Mouse (Mus musculus) CD4-positive helper T cell, adult 2 months (primary cell): Measurements from ENCODE around the gene Zfp422.

ENCODE experiments used
- DNase-seq: peaks from one replicate; pipeline ENCODE4 v3.0.0-alpha.2; 2012; ENCODE audit warnings: low read depth, missing footprints, low spot score

Gene Zfp422

DNA sequence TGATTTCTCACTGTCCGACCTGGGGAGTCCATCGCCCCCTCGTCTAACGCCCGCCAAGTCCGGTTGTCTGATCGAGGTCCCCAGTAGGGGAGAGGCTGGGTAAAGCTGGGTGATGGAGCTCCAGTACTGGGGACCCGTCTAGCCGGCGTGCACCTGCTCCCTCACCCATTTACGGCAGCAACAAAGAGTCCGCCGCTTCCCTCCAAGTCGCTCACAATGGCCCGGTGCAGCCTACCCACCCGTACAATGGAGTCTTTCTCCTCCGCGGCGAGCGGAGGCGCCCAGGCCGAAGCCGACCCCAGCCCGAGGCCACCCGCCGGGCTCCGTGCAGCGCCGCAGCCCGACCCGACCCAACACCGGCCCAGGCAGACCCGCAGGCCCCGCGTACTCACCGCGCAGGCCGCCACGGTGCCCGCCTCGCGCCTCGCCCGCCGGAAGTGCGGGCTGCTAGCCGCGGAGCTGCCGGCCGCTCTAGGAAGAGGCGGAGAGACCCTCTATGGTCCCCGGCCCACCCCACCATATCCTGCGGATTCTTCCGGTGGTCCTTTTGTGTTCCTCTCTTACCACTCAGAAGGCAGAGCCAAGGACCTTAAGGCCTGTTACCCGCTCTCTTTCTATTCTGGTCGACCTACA lies at the start of gene Zfp422:
TSS of gene Zfp422 (minus strand) at position 461 of the 633 bp plus-strand sequence.
- DNase-seq, result peak; percentile 69

DNA sequence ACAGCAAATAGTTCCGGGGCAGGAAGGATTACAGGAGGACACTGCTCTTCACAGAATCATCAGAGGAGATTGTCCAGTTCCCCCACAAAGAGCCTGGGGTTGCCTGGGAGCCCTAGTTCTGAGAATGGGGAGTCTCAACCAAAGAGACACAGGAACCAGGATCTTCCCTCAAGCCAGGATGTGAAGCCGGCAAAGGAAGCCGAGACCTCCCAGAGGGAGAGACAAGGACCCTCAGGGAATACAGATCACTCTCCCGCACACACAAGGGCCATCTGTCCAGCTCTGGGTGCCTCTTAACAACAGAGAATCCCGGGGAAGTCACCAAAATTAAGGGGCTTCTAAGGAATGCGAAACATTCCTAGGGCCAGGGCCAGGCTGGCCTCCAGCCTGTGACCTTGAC lies 48.5 kb upstream of the Zfp422 start:
- DNase-seq, result no peak

DNA sequence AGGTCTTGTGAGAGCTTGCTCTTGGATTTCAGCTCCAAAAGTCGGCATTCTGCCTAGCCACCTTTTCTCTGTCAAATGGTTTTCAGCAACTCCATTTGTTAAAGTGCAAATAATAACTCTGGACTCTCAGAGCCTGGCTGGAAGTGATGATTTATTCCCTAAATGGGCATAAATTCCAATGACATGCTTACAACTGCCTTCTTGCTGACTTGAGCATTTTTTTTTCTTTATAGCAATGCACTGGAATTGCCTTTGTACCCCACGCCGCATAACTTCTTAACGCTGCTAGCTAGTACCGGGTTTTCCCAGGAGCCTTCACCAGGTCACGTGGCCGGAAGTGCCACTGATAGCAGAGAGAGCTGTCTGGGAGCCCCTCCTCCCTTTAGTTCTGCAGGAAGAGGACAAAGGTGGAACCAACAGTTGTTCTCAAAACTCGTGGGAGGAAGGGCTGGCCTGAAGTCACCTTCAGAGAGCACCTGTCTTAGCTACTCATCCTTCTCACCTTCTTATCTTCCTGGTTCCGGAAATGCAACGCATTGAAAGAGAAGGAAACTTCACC lies 47.6 kb upstream of the Zfp422 start:
- no peak for DNase-seq

DNA sequence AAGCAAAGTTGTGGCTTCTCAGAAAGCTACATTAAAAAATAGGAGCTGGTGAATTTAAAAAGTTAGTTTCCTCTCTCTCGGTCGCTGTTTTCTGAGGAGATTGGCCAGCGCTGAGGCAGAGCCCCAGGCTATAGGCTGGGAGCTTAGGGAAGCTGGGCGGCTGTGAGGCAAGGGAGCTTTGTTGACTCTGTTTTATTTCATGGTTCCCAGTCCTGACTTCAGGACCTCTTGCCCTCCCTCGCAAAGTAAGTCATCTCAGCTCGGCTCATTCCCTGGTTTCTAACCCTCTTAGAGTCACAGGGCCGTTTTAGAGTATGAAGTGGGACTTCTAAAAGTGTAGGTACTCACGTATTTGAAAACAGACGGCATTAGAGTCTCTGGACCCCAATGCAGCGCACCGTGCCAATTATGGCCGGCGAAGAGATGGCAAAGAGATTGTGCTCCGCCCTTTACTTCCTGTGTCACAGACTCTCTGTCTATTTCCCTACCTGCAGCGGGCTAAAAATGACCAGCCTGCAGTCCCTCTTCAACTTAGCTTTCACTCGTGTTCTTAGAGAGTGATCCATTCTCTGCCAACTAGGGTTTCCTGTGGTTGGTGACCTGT lies 45.6 kb upstream of the Zfp422 start:
- no peak for DNase-seq

DNA sequence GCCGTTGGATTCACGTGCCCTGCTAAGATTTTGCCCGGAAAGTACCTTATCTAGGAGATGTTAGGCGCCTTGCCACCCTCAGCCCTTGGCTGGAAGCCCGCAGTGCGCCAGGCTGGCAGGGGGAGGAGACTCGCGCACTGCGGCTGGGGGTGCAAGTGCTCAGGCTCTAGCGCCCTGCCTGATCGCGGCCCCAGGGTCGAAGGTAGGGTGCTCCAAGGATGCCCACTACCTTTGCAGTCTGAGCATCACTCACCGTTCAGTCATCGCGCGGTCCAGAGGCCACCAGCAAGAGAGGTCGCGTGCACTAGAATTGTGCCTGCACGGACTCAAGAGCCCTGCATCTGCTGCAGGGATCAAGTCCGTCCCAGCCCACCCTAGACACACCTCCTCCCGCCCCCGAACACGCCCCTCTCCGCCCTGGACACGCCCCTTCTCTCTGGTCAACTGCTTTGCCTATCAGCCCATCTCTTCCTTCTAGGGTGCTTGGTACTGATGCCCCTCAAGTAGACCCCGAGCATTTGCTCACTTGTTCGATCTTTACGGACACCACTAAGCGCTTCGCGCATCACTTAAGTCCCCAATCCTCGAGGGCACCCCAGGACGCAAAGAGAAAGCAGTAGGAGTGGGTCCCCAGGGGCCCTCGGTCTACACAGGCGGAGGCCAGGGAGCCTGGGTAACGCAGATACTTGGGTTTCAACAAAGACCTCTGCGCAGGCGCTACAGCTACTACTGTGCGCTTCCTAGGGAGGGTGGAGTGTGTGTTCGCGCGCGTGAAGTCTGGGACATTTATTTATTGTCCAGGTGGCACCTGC lies 44.9 kb upstream of the Zfp422 start, which contains the start of gene Rassf4:
TSS of gene Rassf4 (minus strand) at position 482 of the 812 bp plus-strand sequence.
- DNase-seq, result peak; percentile 45

- DNase-seq, result no peak
Measured at GRCm38 (mm10) chr6:116672349-116672748, 43.5 kb upstream of the Zfp422 start.

GRCm38 (mm10) chr6:116671768-116672167 lies 43.0 kb upstream of the Zfp422 start:
- DNase-seq, result no peak

DNA sequence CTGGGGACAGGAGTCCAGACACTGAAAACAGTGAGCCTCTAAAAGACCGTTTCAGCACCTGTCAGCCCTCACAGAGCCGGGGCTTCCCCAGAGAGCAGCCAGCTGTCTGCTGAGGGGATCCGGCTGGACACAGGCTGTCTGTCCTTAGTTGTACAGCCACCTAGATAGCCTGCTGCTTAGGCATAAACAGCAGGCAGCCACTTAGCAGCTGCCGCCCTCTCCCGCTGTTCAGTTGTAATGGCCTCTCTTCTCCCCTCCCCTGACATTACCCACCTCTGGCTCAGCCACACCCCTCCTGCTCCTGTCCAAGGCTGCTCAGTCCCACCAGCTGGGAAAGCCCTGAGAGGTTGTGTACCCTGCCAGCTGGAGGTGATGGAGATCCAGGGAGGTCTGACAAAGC lies 42.2 kb upstream of the Zfp422 start:
- no peak for DNase-seq

DNA sequence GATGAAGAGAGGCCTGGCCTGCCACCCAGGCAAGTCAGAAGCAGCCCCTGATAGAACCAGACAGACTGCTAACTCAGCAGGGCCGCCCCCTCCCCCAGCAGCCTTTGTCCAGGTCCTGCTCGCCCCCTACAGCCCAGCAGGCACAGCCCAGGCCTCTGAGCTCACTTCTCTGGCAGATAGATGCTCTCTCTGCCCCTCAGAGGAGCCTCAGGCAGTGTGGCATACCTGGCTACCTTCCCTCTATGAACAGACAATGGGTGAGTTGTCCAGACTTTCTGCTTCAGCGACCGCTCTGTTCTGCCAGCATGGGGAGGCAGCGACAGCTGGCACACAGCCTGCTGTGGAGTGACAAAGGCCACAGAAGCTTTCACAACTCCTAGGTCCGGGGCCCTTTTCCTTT lies 41.3 kb upstream of the Zfp422 start:
- DNase-seq, result no peak

- DNase-seq, result no peak
Measured at GRCm38 (mm10) chr6:116668682-116669470, 40.1 kb upstream of the Zfp422 start.

DNA sequence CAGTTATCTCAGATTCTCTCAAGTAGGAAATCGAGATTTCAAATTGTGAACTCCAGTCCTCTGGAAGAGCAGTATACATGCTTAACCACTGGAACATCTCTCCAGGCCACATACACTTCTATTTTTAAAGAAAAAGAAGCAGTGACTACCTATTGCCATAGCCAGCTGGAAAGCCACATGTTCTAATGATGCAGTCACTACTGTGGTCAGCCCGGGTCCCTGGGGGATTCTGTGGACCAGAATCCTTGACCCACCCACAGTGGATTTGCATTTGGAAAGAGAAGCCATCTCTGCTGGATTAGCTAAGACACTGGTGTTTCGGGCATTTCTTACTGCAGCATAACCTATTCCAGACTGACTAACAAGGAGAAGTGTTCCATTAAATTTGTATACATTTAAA lies 38.6 kb upstream of the Zfp422 start:
- DNase-seq, result no peak

- no peak for DNase-seq
Measured at GRCm38 (mm10) chr6:116666892-116667291, 38.1 kb upstream of the Zfp422 start.

GRCm38 (mm10) chr6:116666085-116666750 lies 37.4 kb upstream of the Zfp422 start:
- no peak for DNase-seq

GRCm38 (mm10) chr6:116664830-116665229 lies 36.0 kb upstream of the Zfp422 start:
- DNase-seq, result no peak

DNA sequence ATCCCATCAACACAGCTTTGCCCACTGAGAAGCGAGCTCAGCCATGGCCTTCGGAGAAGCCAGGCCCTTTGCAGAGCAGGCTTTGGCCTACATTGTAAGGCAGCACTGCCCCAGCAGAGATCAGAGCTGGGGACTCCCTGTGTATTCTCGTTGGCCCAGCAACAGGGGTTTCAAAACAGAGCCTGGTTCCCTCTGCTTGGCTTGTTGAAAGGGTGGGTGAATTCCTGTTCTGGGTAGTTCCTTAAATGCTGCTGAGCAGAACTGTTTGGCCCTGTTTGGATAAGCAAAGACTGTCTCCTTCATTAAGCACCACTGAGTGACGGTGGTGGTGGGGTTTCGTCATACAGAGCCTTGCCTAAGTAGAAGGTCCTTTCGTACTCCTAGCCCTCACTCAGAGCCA lies 35.2 kb upstream of the Zfp422 start:
- DNase-seq, result no peak

DNA sequence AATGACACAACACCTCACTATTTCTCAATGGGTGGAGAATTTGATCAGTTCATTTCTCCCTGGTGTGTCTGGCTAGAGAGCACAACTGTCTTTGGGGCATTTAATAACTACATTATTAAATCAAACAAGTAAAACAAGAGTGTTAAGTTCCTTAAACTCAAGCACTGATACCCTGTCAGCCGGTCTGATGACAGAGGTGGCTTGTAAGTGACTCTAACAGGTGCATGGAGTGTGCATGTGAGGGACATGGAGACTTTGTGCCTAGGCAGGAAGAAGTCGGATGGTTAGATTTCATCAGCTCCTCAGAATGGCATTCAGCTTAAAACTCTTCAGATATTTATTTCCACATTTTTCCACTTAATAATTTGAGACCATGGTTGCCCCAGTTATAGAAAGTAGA lies 34.6 kb upstream of the Zfp422 start:
- no peak for DNase-seq

DNA sequence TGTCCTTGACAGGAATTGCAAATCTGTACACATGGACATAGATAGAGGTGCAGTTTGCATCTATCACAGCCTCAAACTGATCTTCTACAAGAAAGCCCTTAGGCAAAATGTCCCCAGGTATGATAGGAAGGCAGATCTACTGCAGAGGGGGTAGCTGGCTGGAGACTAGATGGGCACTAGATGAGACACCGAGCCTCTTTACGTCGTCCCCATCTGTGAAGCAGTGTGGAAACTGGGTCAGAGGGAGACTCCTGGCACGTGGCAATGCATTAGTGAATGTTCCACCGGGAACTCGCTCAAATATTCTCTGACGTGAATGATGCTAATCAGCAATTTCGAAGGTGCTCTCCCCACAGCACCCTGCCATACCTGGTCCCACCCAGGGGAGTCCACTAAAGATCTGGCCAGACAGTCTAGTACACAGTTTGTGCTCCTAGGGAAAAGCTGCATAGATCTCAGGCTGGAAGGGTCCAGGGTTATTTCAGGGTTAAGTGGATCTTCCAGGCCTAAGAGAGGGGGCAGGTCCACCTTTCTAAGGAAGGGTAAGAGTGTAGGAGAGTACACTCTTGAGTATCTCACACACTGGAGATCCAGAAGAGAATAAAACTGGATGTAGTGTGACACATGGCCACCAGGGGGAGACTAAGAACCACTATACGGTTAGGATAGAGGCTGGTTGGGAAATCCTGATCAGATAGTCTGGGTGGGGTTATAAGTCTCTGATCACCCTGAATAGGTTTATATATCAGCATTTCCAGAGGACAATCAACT lies 25.1 kb upstream of the Zfp422 start:
- peak; percentile 18 for DNase-seq

DNA sequence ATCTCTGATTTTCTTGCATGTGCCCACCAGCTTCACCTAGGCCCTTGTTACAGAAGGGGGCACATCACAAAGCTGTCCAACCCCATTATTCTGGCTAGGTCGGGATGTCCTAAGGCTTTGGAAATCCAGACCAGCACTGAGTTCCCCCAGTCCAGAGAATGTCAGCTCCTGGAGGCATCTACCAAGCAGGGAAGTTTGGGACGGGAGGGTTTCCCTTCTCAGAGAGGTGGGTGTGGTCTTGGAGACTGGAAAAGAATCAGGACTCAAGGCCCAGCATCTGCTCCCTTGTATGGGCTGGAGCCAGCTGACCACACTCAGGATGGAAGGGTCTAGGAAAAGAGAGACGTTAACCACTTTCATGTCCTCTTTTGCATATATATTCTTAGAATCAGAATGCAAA lies 24.4 kb upstream of the Zfp422 start:
- DNase-seq, result no peak

DNA sequence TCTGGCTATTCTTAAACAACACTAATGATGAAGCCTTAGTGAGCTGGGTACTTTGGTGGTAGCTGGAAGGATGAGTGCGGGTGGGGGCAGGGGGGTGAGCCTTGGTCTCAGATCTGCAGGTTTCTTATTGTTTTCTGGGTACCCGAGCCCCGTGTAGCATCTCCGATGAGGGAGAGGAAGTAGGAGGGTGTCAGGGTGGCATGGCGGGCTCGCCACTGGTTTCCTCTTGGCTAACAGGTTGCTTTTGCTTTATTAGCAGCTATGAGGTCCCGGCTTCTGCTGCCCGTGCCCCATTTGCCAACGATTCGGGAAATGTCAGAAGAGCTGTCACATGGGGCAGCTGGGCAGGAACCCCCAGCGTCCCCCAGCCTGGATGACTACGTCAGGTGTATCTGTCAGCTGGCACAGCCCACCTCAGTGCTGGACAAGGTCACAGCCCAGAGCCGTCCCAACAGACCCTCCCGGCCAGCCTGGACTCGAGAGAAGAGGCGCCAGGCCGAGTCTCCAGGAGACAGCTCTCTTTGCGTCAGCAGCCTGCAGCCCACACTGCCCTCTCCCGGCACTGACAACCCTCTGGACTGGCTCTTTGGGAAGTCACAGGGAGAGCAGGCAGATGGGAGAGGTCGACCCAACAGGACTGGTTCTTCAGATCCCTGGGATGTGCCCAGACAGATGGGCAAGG lies 22.8 kb upstream of the Zfp422 start:
- DNase-seq, result no peak

- no peak for DNase-seq
Measured at GRCm38 (mm10) chr6:116650406-116650805, 21.6 kb upstream of the Zfp422 start, which contains the start of gene Depp1. TSS of gene Depp1 (plus strand) at chr6:116650609.
